Mouse (Mus musculus) intestine, postnatal 0 days (tissue): ENCODE measurements at regions not wholly inside any gene's neighbourhood (a gene's known extent, or its start where the extent isn't known, plus 50 kb on each side); places are given as distances from the start of the nearest gene placed in this dataset.

Experiments
- ATAC-seq: fragments of 200-750 bp; cut with Nextera tagmentation; 2 replicates; pipeline ENCODE4 v1.8.0; 2017; ENCODE audit warnings: mild to moderate bottlenecking, moderate TSS enrichment, moderate library complexity
- H3K27ac ChIP-seq: fragments of 300-500 bp; sonication (generic); 2 replicates; pipeline ENCODE4 v1.5.1; 2014; ENCODE audit warnings: mild to moderate bottlenecking, low read depth, low read length, moderate library complexity
- H3K27me3 ChIP-seq: fragments of 300-500 bp; sonication (generic); replicated peaks from 2 replicates; pipeline ENCODE4 v1.6.1; 2014; ENCODE audit warnings: low read length, mixed read lengths; ENCODE audit not compliant: control insufficient read depth, insufficient read depth
- H3K36me3 ChIP-seq: fragments of 300-500 bp; sonication (generic); 2 replicates; pipeline ENCODE4 v1.6.1; 2014; ENCODE audit warnings: mild to moderate bottlenecking, moderate library complexity; ENCODE audit not compliant: control insufficient read depth, insufficient read depth
- H3K4me1 ChIP-seq: fragments of 300-500 bp; sonication (generic); replicated peaks from 2 replicates; pipeline ENCODE4 v1.6.1; 2014; ENCODE audit warnings: antibody characterized with exemption, low read length, mixed read lengths; ENCODE audit not compliant: control insufficient read depth, insufficient read depth
- H3K4me2 ChIP-seq: fragments of 300-500 bp; sonication (generic); replicated peaks from 2 replicates; pipeline ENCODE4 v1.6.1; 2014; ENCODE audit warnings: low read depth, mild to moderate bottlenecking, moderate library complexity
- H3K4me3 ChIP-seq: fragments of 300-500 bp; sonication (generic); 2 replicates; pipeline ENCODE4 v1.5.1; 2014; ENCODE audit warnings: low read depth, low read length
- H3K9ac ChIP-seq: fragments of 300-500 bp; sonication (generic); 2 replicates; pipeline ENCODE4 v1.6.1; 2014; ENCODE audit warnings: mild to moderate bottlenecking, low read depth, low read length
- H3K9me3 ChIP-seq: fragments of 300-500 bp; sonication (generic); 2 replicates; pipeline ENCODE4 v1.6.1; 2016; ENCODE audit warnings: mixed run types; ENCODE audit not compliant: control insufficient read depth
- CTCF ChIP-seq: sonication (generic); IDR thresholded peaks from 2 replicates; pipeline ENCODE4 v1.5.1; 2016; ENCODE audit warnings: low read depth, mild to moderate bottlenecking, control low read depth, antibody characterized with exemption, moderate library complexity
- WGBS: fragments of 180-500 bp; shearing (Covaris S2); extraction: QIAGEN DNeasy Blood & Tissue Kit; methylation state at CpG from one replicate; pipeline ENCODE4 v1.1.7; 2014; 5-methylcytosine and 5-hydroxymethylcytosine counted together

DNA sequence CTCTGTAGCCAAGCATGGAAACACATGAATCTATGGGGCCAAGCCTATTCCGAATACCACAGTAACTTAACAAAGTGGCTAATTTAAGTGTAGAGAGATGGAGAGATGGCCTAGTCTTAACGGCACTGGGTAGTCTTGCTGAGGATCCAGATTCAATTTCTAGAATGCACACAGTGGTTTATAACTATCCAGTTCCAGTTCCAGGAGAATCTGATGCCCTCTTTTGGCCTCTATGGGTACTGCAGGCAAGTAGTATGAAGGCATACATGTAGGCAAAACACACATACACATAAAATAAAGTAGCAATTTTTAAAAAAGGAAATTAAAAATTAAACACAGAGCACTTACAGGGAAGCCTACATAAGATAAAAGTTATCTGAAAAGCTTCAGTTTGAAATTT is 819.4 kb downstream of the Tmem132b start:
- no peak overlapping the region for H3K27ac ChIP-seq
- no peaks in the 10 kb centered on the region for H3K36me3 ChIP-seq
- no peak for TF ChIP-seq CTCF
- no peak overlapping the region for H3K4me3 ChIP-seq
- ATAC-seq, result no peak
- WGBS, result 95% methylated on average over 2 of the region's 2 CpGs
- H3K4me2 ChIP-seq, result no peak overlapping the region
- H3K4me1 ChIP-seq, result no peaks in the 10 kb centered on the region
- no peaks in the 10 kb centered on the region for H3K27me3 ChIP-seq
- no peak overlapping the region for H3K9ac ChIP-seq
- no peaks in the 10 kb centered on the region for H3K9me3 ChIP-seq

DNA sequence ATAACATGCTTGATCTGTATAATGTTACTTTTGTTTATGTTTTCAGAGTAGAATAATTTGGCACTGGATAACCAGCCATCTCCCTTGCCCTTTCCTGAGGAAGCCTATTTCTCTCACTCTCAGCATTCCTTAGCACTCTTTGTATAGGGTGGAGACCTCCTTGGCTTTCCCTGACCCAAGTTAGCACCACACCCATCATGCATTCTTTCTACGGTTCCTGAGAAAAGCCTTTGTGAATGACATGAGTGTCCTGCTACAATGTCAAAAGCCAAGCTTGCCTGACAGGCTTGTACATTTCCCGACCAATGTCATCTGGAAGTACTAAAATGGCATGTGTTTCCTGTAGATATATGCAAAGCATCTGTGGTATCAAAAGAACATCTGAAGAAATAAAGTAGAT is 837.9 kb downstream of the Tmem132b start:
- Histone ChIP-seq H3K9ac (no peak overlapping the region), H3K4me2 (no peak overlapping the region), H3K27ac (no peak overlapping the region), H3K27me3 (no peaks in the 10 kb centered on the region), H3K4me3 (no peak overlapping the region), H3K9me3 (no peaks in the 10 kb centered on the region), H3K4me1 (no peaks in the 10 kb centered on the region), H3K36me3 (no peaks in the 10 kb centered on the region)
- WGBS, result 88% methylated on average over 2 of the region's 2 CpGs
- ATAC-seq, result no peak
- TF ChIP-seq CTCF, result no peak

DNA sequence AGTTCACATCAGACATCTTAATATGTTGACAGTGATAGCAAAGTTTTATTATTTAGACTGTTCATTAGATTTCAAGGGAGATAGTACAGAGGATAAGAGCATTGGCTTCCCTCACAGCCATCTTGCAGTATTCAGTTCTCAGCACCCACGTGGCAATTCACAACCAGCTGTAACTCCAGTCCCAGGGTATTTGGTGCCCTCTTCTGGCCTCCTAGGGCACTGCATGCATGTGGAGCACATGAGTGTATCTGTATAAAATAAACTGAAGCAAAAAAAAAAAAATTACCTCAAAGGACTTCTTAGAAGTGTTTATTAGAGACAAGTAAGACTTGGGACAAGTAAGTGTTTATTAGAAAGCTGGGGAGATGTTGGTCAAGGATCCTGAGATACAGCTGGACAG is 849.3 kb upstream of the Tmem132c start:
- 30% methylated on average over 1 of the region's 1 CpGs for WGBS
- ATAC-seq, result no peak
- Histone ChIP-seq H3K9ac (no peak overlapping the region), H3K4me2 (no peak overlapping the region), H3K27ac (no peak overlapping the region), H3K36me3 (no peaks in the 10 kb centered on the region), H3K4me1 (no peaks in the 10 kb centered on the region), H3K27me3 (no peaks in the 10 kb centered on the region), H3K4me3 (no peak overlapping the region), H3K9me3 (no peaks in the 10 kb centered on the region)
- no peak for TF ChIP-seq CTCF

DNA sequence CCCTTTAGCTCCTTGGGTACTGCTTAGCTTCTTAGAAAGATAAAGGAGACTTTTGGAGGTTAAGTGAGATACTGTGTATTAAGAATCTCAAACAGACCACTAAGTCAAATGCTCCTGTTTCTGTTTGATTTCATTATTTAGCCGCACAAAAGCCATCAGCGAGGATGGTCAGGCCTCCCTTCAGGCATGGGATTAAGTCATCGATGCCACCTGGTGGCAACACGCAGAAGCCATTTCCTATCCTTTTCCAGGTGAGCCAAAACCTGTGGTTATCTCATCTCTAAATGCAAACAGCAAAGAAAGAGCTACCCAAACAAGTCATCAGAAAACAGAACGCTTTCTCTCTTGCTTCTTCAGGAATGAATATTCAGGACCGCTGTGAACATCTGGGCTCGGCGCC is 846.3 kb upstream of the Tmem132c start:
- Histone ChIP-seq H3K27me3 (no peaks in the 10 kb centered on the region), H3K9me3 (no peaks in the 10 kb centered on the region), H3K4me1 (no peaks in the 10 kb centered on the region), H3K4me2 (no peak overlapping the region), H3K4me3 (no peak overlapping the region), H3K9ac (no peak overlapping the region), H3K27ac (no peak overlapping the region), H3K36me3 (no peaks in the 10 kb centered on the region)
- TF ChIP-seq CTCF, result peak; percentile 33
- ATAC-seq, result no peak
- 35% methylated on average over 8 of the region's 8 CpGs for WGBS

DNA sequence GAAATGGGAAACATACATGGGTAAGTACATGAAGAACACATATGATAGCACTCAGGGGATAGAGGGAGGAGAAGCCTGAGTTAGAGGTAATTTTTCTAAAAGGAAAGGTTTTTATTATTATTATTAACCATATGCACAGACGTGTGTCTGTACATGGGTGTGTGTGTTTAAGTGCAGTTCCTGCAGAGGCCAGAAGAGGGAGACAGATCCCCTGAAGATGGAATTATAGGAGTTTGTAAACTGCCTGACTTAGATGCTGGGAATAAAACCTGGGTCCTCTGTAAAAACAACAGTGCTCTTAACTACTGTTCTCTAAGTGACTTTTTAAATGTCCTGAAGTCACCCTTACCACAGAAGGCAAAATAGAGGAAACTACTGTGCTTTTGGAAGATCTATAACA is 809.9 kb upstream of the Tmem132c start:
- WGBS, result 79% methylated on average over 1 of the region's 1 CpGs
- Histone ChIP-seq H3K27me3 (no peaks in the 10 kb centered on the region), H3K9ac (no peak overlapping the region), H3K36me3 (no peaks in the 10 kb centered on the region), H3K4me2 (no peak overlapping the region), H3K27ac (no peak overlapping the region), H3K4me1 (no peaks in the 10 kb centered on the region), H3K4me3 (no peak overlapping the region), H3K9me3 (0 out of 2 replicates have a peak, but pooled peaks cover 3% of the 10 kb centered on the region)
- ATAC-seq, result no peak
- TF ChIP-seq CTCF, result peak; percentile 26

DNA sequence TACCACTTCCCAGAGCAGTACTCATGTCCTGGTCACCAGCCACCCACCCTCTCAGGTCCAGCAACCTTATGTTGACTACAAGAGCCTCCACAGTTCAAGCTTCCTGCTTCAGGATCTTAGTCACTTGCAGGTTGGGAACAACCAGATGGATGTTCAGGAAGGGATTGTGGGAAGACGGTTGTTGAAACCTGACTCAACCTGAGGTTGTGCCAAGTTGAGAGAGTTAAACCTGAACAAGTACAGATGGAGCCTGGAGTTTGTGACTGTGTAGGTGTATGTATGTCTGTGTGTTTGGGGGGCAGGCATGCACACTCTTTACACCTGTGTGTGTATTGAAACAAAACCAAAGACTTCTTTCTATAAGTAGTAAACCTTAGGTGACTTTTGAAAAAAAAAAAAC is 802.9 kb upstream of the Tmem132c start:
- no peak overlapping the region for H3K4me2 ChIP-seq
- no peak for TF ChIP-seq CTCF
- H3K4me3 ChIP-seq, result no peak overlapping the region
- ATAC-seq, result no peak
- no peak overlapping the region for H3K9ac ChIP-seq
- WGBS, result 73% methylated on average over 1 of the region's 1 CpGs
- no peaks in the 10 kb centered on the region for H3K9me3 ChIP-seq
- no peak overlapping the region for H3K27ac ChIP-seq
- no peaks in the 10 kb centered on the region for H3K36me3 ChIP-seq
- H3K4me1 ChIP-seq, result no peaks in the 10 kb centered on the region
- H3K27me3 ChIP-seq, result no peaks in the 10 kb centered on the region

DNA sequence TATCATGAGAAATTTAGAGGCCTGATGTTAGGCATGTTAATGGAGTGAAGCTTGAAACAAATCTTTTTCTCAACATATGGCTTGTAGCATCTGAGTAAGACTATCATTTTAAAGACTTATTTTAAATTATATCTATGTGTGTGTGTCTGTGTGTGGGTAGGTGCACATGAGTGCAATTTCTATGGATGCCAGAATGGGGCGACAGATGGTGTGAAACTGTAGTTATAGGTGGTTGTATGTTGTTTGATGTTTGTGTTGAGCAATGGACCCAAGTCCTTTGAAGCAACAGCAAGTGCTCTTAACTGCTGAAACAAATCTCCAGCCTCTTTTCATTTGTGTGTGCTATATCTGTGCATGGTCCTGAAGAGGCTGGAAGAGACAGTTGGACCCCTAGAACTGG is 801.1 kb upstream of the Tmem132c start:
- H3K9ac ChIP-seq, result no peak overlapping the region
- no peak for TF ChIP-seq CTCF
- ATAC-seq, result no peak

More for the DNA sequence above, 801.1 kb upstream of the Tmem132c start:
- no peaks in the 10 kb centered on the region for H3K36me3 ChIP-seq
- H3K27me3 ChIP-seq, result no peaks in the 10 kb centered on the region
- no peak overlapping the region for H3K27ac ChIP-seq
- no peak overlapping the region for H3K4me3 ChIP-seq
- no peaks in the 10 kb centered on the region for H3K9me3 ChIP-seq
- no peaks in the 10 kb centered on the region for H3K4me1 ChIP-seq
- no peak overlapping the region for H3K4me2 ChIP-seq
- 74% methylated on average over 1 of the region's 1 CpGs for WGBS
